Mouse (Mus musculus): Measurements from ENCODE around the gene Lrrc51.

Gene Lrrc51

GRCm38 (mm10) chr7:101882413-101883154 lies 51.1 kb downstream of the Lrrc51 start:
- DNase-seq (ENCODE audit: low spot score in 2 of 2): peak; percentile 30 to 44

GRCm38 (mm10) chr7:101880855-101881254 lies 52.8 kb downstream of the Lrrc51 start:
- no peak for DNase-seq (ENCODE audit: low spot score in 2 of 2)

GRCm38 (mm10) chr7:101875978-101876377 lies 57.7 kb downstream of the Lrrc51 start:
- no peak for DNase-seq (ENCODE audit: low spot score in 2 of 2)

GRCm38 (mm10) chr7:101871296-101871695 lies 62.4 kb downstream of the Lrrc51 start:
- no peak for DNase-seq (ENCODE audit: low spot score in 2 of 2)

- no peak for DNase-seq (ENCODE audit: low spot score in 2 of 2)
Observed at GRCm38 (mm10) chr7:101870629-101871028, 63.1 kb downstream of the Lrrc51 start, which contains the start of gene Folr1. Folr1 (minus strand) TSS chr7:101870788.

GRCm38 (mm10) chr7:101869163-101869500 lies 64.6 kb downstream of the Lrrc51 start:
- DNase-seq (ENCODE audit: low spot score in 2 of 2): no peak

GRCm38 (mm10) chr7:101868241-101869162 lies 65.2 kb downstream of the Lrrc51 start:
- DNase-seq (ENCODE audit: low spot score in 2 of 2): no peak

- no peak for DNase-seq (ENCODE audit: low spot score in 2 of 2)
Observed at GRCm38 (mm10) chr7:101867482-101867881, 66.2 kb downstream of the Lrrc51 start.

GRCm38 (mm10) chr7:101866491-101867265 lies 67.0 kb downstream of the Lrrc51 start:
- no peak for DNase-seq (ENCODE audit: low spot score in 2 of 2)

GRCm38 (mm10) chr7:101863415-101863814 lies 70.3 kb downstream of the Lrrc51 start, which contains the start of gene Anapc15:
Anapc15 (plus strand) TSS chr7:101863715.
- DNase-seq (ENCODE audit: low spot score in 2 of 2): no peak

Data from right cerebral cortex, adult 2 months (tissue).